Mouse (Mus musculus) adrenal gland, postnatal 14 days (tissue): ENCODE measurements at regions not wholly inside any gene's neighbourhood (a gene's known extent, or its start where the extent isn't known, plus 50 kb on each side); places are given as distances from the start of the nearest gene placed in this dataset.

Source experiments
- DNase-seq: peaks from one replicate; pipeline ENCODE4 v3.0.0; 2021; ENCODE audit warnings: mixed read lengths

GRCm38 (mm10) chr5:126335553-126336520 is 804.3 kb downstream of the Tmem132b start:
- DNase-seq: no peak

DNA sequence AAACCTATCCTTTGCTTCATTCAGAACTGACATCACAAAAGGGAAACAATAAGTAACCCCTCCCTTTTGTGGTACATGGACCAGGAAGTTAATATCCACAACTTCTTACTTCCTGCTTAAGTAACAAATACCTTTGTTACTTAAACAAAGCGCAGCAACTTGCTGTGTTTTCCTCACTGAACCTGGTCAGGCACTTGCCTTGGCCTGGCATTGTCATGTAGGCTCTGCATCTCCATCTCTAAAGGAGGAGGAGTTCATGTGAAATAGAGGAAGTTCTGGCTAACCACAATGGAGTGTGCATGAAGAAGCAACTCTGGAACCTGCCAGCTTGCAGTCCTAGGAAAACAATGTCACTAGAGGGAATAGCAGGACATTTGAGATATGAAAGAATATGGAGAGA is 806.3 kb downstream of the Tmem132b start:
- DNase-seq: no peak

DNA sequence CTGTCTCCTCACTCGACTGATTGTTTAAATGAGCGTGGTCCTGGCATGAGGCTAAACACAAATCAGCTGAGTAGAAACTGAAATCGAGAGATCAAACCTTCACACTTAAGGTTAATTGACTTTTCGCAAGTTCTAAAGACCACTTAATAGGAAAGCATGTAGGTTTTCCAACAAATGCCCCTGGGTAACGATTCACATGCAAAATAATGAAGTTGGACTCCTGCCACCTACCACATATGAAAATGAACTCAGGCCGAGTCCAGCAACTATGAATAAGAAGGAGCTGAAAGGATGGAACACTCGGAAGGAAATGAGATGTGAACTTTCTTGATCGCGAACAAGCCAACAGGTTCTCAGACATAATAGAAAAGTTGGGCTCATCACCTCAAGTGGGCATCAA is 812.0 kb downstream of the Tmem132b start:
- no peak for DNase-seq

DNA sequence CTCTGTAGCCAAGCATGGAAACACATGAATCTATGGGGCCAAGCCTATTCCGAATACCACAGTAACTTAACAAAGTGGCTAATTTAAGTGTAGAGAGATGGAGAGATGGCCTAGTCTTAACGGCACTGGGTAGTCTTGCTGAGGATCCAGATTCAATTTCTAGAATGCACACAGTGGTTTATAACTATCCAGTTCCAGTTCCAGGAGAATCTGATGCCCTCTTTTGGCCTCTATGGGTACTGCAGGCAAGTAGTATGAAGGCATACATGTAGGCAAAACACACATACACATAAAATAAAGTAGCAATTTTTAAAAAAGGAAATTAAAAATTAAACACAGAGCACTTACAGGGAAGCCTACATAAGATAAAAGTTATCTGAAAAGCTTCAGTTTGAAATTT is 819.4 kb downstream of the Tmem132b start:
- no peak for DNase-seq

GRCm38 (mm10) chr5:126369436-126369835 is 837.9 kb downstream of the Tmem132b start:
- DNase-seq: no peak

DNA sequence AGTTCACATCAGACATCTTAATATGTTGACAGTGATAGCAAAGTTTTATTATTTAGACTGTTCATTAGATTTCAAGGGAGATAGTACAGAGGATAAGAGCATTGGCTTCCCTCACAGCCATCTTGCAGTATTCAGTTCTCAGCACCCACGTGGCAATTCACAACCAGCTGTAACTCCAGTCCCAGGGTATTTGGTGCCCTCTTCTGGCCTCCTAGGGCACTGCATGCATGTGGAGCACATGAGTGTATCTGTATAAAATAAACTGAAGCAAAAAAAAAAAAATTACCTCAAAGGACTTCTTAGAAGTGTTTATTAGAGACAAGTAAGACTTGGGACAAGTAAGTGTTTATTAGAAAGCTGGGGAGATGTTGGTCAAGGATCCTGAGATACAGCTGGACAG is 849.3 kb upstream of the Tmem132c start:
- no peak for DNase-seq

DNA sequence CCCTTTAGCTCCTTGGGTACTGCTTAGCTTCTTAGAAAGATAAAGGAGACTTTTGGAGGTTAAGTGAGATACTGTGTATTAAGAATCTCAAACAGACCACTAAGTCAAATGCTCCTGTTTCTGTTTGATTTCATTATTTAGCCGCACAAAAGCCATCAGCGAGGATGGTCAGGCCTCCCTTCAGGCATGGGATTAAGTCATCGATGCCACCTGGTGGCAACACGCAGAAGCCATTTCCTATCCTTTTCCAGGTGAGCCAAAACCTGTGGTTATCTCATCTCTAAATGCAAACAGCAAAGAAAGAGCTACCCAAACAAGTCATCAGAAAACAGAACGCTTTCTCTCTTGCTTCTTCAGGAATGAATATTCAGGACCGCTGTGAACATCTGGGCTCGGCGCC is 846.3 kb upstream of the Tmem132c start:
- DNase-seq: peak; percentile 4

DNA sequence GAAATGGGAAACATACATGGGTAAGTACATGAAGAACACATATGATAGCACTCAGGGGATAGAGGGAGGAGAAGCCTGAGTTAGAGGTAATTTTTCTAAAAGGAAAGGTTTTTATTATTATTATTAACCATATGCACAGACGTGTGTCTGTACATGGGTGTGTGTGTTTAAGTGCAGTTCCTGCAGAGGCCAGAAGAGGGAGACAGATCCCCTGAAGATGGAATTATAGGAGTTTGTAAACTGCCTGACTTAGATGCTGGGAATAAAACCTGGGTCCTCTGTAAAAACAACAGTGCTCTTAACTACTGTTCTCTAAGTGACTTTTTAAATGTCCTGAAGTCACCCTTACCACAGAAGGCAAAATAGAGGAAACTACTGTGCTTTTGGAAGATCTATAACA is 809.9 kb upstream of the Tmem132c start:
- DNase-seq: no peak

- DNase-seq: no peak
Measured at GRCm38 (mm10) chr5:126438696-126439095, 802.9 kb upstream of the Tmem132c start.

GRCm38 (mm10) chr5:126440516-126440915 is 801.1 kb upstream of the Tmem132c start:
- no peak for DNase-seq

DNA sequence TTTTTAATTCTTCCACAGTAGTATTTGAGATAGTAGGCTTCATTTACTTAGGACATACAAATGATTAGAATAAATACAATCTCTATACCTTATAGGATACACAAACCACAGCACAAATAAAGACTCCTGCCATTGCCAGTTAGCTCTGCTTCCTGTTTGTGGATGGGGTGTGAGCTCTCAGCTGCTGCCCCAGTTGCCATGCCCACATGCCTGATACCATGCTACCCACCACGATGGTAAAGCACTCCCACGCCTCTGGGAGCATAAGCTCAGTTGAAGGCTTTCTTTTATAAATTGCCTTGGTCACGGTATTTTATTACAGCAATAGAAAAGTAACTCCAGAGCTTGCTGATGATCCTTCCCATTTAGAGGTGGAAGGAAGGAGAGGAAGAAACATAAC is 765.8 kb upstream of the Tmem132c start:
- DNase-seq: no peak

GRCm38 (mm10) chr5:126522076-126522475 is 719.5 kb upstream of the Tmem132c start:
- DNase-seq: no peak

DNA sequence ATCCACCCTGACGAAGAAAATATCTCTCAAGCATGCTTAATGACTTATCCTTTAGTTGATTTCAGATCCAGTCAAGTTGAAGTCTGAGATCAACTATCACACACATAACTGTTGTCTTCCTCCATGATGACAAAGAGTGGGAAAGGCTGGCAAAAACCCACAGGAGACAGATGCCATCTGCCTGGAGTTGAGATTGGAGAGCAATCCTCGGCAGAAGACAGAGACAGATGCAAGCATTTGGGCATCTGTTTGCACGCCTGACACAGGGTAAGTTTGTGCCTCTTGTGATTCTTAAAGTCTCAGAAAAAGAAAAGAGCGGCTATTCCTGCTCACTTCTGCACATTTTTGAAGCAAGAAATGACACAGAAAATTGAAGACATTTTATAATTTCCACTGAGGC is 715.7 kb upstream of the Tmem132c start:
- DNase-seq: no peak

DNA sequence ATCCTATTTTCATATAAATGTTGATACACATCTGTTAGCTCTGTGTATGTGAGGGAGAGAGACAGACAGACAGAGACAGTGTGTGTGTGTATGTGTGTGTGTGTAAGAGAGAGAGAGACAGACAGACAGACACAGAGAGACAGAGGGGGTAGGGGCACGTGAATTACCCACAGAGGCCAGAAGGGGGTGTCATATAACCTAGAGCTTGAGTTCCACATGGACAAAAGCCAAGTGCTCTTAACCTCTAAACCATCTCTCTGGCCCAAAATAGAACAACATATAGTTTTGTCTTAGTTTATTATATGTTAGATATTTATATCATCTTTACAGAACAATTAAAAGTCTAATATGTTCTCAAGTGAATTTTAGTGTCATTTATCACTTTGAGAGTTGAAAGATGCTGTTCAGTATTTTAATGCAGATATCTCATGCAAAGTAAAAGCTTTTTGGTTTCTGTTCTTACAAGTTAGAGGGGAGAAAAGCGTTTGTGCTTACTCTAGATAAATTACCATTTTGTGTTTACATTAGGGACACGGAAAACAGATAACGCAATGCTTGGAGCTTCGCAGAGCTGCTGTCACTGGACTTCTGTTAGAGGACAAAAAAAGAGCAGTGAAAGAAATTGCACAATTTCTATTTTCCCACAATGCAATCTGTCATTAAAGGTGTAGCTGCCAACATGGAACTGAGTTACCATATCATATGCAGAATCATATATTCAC is 710.6 kb upstream of the Tmem132c start:
- no peak for DNase-seq

DNA sequence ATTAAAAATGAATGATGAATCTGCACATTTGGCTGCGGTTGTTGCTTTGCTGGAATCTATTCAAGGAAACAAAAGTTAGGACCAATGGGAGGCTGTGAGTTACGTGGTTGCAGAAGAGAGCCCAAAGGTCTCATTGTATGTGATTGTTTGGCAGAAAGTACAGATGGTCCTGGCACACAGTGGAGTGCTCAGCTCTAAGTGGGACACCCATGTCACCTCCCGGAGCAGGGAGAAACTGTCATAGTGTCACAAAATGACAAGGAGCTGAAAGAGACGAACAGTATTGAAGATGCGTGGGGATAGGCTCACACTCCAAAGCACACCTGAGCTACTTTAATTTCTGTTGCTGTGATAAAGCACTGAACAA is 710.1 kb upstream of the Tmem132c start:
- no peak for DNase-seq

- DNase-seq: no peak
Measured at GRCm38 (mm10) chr5:126531975-126532374, 709.6 kb upstream of the Tmem132c start.

GRCm38 (mm10) chr5:126538072-126538471 is 703.5 kb upstream of the Tmem132c start:
- DNase-seq: no peak

GRCm38 (mm10) chr5:126544261-126544976 is 697.2 kb upstream of the Tmem132c start:
- DNase-seq: no peak

DNA sequence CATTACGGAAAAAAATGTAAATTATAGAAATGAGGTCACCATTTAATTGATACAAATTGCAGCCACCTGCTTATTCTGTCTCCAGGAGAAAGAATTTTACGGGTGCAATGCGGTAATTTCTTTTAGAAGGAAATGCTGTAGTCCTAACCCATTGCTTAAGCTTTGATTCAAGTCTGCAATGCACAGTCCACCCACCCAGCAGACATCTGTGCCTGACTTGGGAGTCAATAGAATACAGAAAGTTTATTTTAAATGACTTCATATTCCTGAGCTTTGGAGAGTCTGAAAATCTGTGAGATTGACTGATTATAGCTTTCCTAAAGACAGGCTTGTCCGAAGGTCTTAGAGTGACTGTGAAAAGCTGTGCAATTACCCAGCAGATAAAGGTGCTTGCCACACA is 693.8 kb upstream of the Tmem132c start:
- DNase-seq: no peak

DNA sequence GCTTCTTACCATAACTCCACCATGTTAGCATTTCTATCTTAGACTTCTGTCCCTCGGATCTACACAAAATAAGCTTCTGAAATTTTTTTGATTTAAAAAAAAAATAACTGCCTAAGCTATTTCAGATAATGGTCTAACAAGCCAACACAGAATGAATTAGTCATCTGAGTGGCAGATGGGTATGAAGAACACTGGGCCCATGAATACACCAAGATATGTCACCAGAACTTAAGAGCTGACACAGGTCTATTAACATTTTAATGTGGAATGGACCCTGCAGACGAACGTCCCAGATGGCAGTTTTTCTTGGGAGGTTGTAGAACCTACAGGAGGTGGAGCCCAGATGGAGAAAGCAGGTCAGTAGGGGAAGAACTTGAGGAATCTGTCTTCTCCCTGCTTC is 689.9 kb upstream of the Tmem132c start:
- no peak for DNase-seq

GRCm38 (mm10) chr5:126559011-126559410 is 682.6 kb upstream of the Tmem132c start:
- no peak for DNase-seq

GRCm38 (mm10) chr5:126565817-126566216 is 675.8 kb upstream of the Tmem132c start:
- no peak for DNase-seq

DNA sequence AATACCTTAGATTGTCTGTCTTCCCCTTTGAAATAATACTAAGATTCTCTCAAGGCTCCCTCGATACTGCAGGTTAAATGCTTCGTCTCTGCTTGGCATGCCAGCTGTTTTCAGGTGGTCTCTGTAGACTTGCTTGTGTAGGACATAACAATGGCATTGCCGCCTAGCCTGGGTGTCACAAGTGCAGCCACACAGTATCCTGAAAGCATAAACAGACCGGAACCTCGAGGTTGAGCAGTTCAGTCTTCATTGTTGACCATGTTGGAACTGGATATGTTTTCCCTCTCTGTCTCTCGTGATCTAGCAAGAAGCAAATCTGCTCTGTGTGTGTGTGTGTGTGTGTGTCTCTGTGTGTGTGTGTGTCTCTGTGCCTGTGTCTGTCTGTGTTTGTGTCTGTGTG is 675.4 kb upstream of the Tmem132c start:
- no peak for DNase-seq
